Mouse (Mus musculus): ENCODE measurements around the gene Olfr223.
"Not testable (repeated sequence)": the region's sequence is repeated elsewhere in the genome, so short reads cannot be mapped to it uniquely, and the experiment has no call there.

The Olfr223 gene

DNA sequence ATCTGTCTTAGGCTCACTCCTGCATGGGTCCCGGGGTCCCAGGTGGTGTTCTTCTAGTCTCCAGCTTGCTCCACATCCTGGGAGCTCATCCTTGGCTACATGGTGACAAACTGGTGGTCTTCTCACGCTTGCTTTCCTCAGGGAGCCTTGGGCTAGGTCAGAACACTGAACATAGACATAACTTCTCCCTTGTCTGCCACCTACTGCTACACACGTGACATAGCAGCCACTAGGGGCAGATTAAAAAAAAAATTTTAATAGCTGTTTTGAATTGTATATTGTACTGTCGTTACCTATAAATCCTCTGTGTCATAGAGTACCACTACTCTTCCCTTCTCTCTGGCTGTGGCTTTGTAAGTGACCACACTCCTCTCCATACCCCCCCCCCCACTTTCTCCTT, 3.0 kb upstream of the Olfr223 start:
- no peak for DNase-seq (ENCODE audit: low spot score)

DNA sequence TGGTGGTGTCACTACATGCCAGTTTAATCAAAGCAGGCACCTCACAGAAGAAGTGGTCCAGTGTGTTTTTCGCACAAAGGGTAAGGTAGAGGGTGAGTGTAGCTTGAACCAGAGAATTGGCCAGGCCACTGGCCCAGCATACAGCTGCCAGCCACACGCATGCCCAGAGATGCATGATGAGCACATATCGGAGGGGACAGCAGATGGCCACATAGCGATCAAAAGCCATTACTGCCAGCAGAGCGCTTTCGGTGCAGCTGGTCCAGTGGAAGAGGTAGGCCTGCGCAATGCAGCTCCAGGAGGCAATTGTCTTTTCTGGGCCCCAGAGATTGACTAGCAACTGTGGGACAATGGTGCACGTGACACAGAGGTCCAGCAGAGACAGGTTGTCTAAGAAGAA, 3.6 kb downstream of the Olfr223 start:
- no peak for DNase-seq (ENCODE audit: low spot score)

DNA sequence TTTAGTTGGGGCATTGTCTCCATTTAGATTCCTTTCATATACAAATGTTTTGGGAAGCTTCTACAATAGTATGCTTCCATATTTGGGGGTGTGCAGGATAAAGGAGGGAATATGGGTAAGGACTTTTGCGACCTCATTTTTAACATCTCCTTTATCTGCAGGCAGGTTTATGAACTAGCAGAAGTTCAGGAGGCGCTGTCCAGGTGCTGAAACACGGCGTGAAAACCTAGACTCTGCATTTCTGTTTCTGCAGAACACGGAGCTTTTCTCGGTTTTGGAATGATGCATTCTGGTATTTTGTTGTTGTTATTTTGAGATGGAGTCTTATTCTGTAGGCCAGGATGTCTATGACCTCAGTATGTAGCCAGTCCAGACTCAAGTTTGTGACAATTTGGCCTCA, 8.6 kb downstream of the Olfr223 start:
- DNase-seq (ENCODE audit: low spot score): no peak

DNA sequence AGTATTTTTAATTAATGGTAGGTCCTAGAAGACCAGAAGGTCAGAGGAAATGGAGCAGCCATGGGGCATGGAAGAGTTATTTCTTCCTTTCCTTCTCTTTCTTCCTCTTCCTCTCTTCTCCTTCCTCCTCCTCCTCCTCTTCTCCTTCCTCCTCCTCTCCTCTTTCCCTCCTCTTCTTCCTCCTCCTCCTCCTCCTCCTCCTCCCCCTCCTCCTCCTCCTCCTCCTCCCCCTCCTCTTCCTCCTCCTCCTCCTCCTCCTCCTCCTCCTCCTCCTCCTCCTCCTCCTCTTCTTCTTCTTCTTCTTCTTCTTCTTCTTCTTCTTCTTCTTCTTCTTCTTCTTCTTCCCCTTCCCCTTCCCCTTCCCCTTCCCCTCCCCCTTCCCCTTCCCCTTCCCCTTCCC, 17.0 kb downstream of the Olfr223 start, which contains the start of gene Olfr222:
Gene Olfr222 (minus strand): TSS at position 101 of the 400 bp plus-strand sequence.
- DNase-seq (ENCODE audit: low spot score): not testable (repeated sequence)

DNA sequence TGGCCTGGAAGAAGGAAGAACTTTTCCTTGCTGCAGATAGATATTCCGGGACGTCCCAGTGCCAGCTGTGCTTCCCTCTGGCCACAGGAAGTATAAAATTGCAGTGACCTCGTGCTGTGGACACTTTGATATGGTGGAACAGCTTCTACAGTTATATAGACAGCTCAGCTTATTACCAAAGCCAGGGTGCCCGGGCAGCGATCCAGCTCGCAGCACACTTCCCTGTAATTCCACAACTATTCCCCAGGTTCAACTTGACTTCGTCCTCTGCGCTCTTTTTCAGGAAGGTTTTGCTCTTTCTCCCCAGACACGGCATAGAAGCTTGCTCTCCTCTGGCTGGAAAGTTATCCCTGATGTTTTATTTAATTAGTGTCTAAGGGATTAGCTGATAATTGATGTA, 17.4 kb downstream of the Olfr223 start:
- no peak for DNase-seq (ENCODE audit: low spot score)

DNA sequence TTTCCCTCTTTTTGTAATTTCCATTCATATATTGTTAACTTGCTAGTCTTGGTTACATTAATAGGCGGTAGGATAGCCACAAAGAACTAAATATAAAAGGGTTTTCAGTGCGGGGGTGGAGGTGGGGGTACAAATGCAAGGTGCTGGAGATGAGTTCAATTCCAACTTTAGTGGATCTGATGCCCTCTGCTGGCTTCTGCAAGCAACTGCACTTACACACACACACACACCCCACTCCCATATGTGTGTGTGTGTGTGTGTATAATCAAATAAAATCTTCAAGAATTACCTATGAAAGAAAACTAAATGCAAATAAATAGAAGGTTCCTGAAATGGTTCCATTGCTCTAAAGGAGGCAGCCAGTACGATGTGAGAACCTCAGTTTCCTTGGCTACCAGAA, 23.8 kb downstream of the Olfr223 start:
- DNase-seq (ENCODE audit: low spot score): no peak

DNA sequence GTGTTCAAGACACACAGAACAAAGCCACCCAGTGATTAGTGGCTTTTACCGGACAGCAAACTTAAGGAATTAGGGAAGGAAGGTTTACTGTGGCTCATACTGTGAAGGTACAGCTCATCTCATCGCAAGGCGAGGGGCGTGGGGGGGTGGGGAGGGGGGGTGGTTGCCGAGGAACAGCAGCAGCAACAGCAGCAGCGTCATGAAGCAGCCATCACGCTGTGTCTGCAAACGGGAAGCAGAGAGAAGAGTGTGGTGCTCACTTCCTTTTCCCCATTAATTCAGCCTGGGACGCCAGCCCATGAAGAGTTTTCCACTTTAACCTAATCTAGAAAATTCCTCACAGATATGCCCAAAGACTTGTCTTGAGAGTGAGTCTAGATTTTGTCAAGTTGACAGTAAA, 30.3 kb downstream of the Olfr223 start:
- DNase-seq (ENCODE audit: low spot score): no peak

DNA sequence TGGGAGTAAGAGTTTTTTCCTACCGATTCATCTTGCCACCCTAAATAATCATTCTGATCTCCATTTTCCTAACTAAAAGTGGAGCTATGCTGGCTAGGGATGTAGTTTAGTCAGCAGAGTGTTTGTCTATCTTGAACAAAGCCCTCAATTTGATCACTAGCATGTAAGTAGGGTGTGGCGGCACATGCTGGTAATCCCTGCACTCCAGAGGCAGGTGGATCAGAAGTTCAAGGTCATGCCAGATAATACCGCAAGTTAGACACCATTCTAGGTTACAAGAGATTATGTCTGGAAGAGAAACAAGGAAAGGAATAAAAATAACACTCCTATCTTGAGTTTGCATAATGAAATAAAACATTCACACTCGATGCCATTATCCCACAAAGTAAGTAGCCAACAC, 30.8 kb downstream of the Olfr223 start:
- DNase-seq (ENCODE audit: low spot score): no peak

DNA sequence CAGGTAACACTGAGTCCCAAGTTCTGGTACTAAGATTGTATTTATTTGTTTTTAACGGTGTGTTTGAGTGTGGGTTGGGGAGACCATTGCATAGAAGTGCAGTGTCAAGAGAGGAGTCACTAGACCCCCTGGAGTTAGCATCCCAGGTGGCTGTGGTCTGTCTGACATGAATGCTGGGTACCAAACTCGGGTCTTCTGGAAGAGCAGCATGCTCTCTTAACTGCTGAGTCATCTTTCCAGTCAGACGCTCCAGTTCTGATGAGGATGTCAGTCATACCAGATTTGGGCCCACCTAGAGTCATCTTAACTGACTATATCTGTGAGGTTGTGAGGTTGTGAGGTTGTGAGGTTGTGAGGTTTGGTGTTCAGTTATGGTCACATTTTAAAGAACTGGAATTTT, 32.2 kb downstream of the Olfr223 start:
- no peak for DNase-seq (ENCODE audit: low spot score)

DNA sequence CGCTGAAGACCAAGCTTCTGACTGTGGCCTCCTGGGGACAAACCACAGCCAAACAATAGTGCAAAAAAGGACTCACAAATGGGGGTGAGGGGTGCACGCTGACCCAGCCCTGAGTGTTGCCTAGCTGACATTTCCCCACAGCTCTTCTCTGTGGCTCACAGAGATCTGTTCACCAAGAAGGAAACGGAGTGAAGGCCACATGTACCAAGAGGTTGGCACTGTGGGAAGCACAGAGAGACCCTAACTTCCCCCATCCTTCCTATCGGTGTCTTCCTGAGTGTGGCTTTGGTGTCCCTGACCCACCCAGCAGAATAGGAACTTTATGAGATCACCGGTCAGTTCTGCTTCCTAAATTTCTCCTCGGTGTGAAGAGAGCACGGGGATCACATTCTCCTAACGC, 38.6 kb downstream of the Olfr223 start:
- DNase-seq (ENCODE audit: low spot score): no peak

DNA sequence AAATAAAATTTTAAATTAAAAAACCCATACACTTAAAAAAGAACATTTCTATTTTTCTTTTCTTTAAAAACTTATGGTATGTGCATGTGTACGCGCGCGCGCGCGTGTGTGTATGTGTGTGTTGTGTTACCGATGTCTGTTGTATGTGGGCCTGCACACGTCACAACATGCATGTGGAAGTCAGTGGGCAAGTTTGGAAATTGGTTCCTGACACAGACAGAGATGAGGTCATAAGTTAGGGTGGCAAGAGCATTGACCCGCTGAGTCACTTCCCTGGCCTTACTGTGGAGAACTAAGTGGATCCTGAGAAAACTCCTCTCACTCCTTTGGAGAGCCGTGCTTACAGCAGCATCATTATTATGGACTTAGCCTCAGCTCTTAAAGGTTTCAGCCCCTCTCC, 39.0 kb downstream of the Olfr223 start:
- DNase-seq (ENCODE audit: low spot score): no peak

DNA sequence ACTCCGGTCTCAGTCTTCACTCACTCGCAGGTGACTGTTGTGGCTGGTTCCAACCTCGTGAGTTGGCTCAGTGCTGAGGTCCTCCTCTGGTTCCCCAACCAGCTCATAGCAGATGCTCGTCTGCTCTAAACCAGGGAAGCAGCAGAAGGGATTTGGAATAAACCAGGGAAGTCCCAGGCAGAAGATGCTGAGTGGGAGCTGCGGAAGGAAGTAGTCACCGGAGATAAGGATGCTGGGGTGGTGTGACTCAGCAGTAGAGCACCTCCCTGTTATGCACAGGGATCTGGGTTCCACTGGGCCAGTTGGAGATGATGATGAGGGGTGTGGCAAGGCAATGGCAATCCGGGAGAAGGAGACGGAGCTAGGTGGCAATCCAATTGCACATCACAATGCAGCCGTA, 49.1 kb downstream of the Olfr223 start:
- DNase-seq (ENCODE audit: low spot score): no peak

DNA sequence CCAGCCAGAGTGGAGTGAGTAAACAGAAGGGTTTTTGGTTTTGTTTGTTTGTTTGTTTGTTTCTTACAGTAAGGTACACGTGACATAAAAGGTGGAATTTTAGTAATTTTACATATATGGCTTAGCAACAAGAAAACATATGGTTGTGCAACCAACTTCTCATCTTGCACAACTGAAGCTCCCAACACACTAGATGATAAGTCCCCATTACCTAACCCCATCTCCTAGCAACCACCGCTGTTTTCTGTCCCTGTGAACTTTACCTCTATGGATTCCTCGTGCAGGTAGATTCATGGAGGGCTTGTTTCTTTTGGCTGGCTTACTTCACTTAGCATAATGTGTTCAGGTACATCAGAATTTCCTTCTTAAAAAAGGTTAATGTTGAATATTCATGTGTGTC, 49.7 kb downstream of the Olfr223 start:
- no peak for DNase-seq (ENCODE audit: low spot score)

DNA sequence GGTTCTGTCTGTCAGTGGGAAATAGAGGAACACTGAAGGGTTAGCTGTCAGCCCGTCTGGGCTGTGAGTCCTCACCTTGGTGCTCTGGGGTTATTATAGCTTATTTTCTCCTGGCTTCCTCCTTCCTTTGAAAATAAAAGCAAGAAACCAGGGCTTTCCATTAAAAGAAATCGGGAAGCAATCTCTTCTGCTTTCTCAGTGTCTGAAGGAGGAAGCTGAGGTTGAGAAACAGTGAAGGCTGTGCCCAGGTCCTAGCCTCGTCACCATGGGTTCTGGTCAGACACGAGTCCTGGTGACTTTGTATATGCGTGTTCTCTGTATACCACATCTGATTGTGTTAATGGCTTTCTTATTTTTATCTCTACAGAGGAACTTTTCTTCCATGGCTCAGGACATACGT, 50.6 kb downstream of the Olfr223 start:
- DNase-seq (ENCODE audit: low spot score): no peak

DNA sequence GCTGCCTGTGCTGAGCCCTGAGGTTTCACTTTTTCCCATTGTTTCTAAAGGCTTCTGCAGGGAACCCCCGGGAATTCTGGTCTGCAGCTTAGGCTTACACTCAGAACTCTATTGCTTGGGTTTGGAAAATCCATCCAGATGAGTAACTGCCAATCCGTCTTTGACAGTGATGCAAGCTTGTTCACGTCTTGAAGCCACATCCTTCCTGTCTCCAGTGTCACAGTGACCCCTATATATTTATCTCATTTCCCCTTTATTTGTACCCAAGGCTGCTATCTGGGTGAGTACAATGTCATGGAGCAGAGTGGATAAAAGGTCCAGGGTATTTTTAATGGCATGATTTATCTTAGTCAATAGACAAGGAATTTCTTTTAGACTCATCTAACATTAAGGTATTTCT, 51.8 kb downstream of the Olfr223 start, which contains the start of gene Nlrp3:
Gene Nlrp3 (plus strand): TSS at position 245 of the 400 bp plus-strand sequence.
- DNase-seq (ENCODE audit: low spot score): no peak

DNA sequence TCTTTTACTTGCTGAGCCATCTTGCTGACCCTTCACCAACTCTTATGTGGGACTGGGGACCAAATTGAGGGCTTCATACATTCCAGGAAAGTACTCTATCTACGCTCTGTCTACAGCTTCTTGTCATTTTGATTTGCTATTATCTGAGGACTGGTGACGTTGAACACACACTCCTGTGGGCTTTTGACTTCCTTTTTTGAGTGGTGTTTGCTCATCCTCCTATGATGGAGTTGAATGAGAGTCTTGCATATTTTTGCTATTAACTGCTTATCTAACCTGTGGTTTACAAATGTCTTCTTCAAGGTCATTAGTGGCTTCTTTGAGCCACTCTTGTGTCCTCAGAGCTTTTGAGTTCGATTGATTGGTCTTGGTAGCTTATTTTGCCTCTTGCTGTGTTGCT, 53.0 kb downstream of the Olfr223 start:
- DNase-seq (ENCODE audit: low spot score): no peak
